Mouse (Mus musculus) stomach, postnatal 0 days (tissue): Measurements from ENCODE around the gene Fkbp5. TPM values are rescaled to one million over a fixed set of nuclear protein-coding genes. Genes with fewer than 3 reads are reported as not detected.
A peak's percentile ranks its signal among the peaks of the same experiment; 100 is the strongest.
"Not testable (repeated sequence)": the region's sequence is repeated elsewhere in the genome, so short reads cannot be mapped to it uniquely, and the experiment has no call there.

ENCODE experiments used
- ATAC-seq: fragments of 200-750 bp; cut with Nextera tagmentation; 2 replicates; pipeline ENCODE4 v1.8.0; 2017; ENCODE audit not compliant: low FRiP score, low TSS enrichment
- DNase-seq: peaks from one replicate; pipeline ENCODE4 v3.0.0-alpha.2; 2016; ENCODE audit warnings: low spot score
- H3K27ac ChIP-seq: fragments of 300-500 bp; sonication (generic); replicated peaks from 2 replicates; pipeline ENCODE4 v1.5.1; 2014; ENCODE audit warnings: mild to moderate bottlenecking, control low read depth
- H3K27me3 ChIP-seq: fragments of 300-500 bp; sonication (generic); 2 replicates; pipeline ENCODE4 v1.6.1; 2014; ENCODE audit warnings: low read length; ENCODE audit not compliant: control insufficient read depth, insufficient read depth
- H3K36me3 ChIP-seq: fragments of 300-500 bp; sonication (generic); 2 replicates; pipeline ENCODE4 v1.6.1; 2014; ENCODE audit warnings: low read length, mixed read lengths; ENCODE audit not compliant: control insufficient read depth, insufficient read depth
- H3K4me1 ChIP-seq: fragments of 300-500 bp; sonication (generic); replicated peaks from 2 replicates; pipeline ENCODE4 v1.6.1; 2014; ENCODE audit warnings: antibody characterized with exemption; ENCODE audit not compliant: control insufficient read depth, insufficient read depth
- H3K4me2 ChIP-seq: fragments of 300-500 bp; sonication (generic); replicated peaks from 2 replicates; pipeline ENCODE4 v1.6.1; 2014; ENCODE audit warnings: low read depth, mild to moderate bottlenecking, control low read depth, moderate library complexity
- H3K4me3 ChIP-seq: fragments of 300-500 bp; sonication (generic); 2 replicates; pipeline ENCODE4 v1.5.1; 2014; ENCODE audit warnings: low read depth, low read length, control low read depth
- H3K9ac ChIP-seq: fragments of 300-500 bp; sonication (generic); 2 replicates; pipeline ENCODE4 v1.6.1; 2014; ENCODE audit warnings: mild to moderate bottlenecking, low read length, control low read depth, mixed read lengths
- H3K9me3 ChIP-seq: fragments of 300-500 bp; sonication (generic); 2 replicates; pipeline ENCODE4 v1.6.1; 2016; ENCODE audit warnings: low read length; ENCODE audit not compliant: control insufficient read depth
- CTCF ChIP-seq: IDR thresholded peaks from 2 replicates; pipeline ENCODE4 v1.5.1; 2016; ENCODE audit warnings: antibody characterized with exemption, low read depth, mild to moderate bottlenecking, moderate library complexity
- EP300 ChIP-seq: optimal IDR thresholded peaks from 2 replicates; pipeline ENCODE3; 2016; ENCODE audit warnings: antibody characterized with exemption
- WGBS: fragments of 180-500 bp; shearing (Covaris S2); extraction: QIAGEN DNeasy Blood & Tissue Kit; methylation state at CpG from one replicate; pipeline ENCODE4 v1.1.7; 2014; 5-methylcytosine and 5-hydroxymethylcytosine counted together
- polyA plus RNA-seq: library from polyadenylated mRNA; unstranded; fragments of >200 nt; fragmentation: Nextera tagmentation; extraction: Ambion mirVana; gene quantifications from 2 replicates; pipeline ENCODE4 v1.2.1, GENCODE M21; 2015

Gene Fkbp5
- polyA plus RNA-seq, 1 experiment from 2014 or later, result 11.8 TPM

DNA sequence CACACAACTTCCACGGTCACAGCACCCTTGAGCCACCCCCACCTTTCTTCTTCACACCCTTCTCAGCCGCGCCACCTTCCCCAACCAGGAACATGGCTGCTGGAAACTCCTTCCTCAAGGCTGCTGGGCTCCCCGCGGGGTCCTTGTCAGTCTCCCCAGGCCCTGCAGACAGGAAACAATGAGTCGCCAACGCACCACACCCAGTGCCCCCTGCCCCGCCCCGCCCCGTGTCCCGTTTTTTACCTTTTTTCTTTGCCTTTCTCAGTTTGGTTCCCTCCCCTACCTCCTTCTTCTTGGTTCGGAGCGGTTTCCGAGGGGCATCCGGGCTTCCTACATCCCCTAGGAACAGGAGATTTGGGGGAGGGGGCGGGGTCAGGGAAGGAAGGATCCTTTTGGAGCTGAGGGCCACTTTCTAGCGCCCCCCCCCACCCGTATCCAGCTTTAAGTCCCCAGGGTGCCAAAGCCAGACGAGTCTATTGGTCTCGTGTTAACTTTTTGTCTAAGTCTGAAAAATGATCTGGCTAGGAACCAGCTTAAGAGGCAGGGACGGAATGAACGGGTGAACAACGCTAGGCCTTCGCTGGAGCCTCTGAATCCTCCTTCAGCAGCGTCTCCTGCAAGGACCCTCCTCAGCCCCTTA lies 154.6 kb downstream of the Fkbp5 start:
- DNase-seq (no peak), ATAC-seq (no peak)
- Histone ChIP-seq H3K27me3 (no peaks in the 10 kb centered on the region), H3K4me1 (peaks cover 5% of the 10 kb centered on the region; the same call in 1 of the 2 replicates), H3K4me3 (peak overlapping the region; percentile 22; the same call in 1 of the 2 replicates), H3K4me2 (peak overlapping the region; percentile 52), H3K36me3 (no peaks in the 10 kb centered on the region), H3K9ac (peak overlapping the region; percentile 52), H3K9me3 (no peaks in the 10 kb centered on the region), H3K27ac (no peak overlapping the region)
- WGBS, result 9% methylated on average over 25 of the region's 25 CpGs
- no peak for TF ChIP-seq EP300

- 52% methylated on average over 11 of the region's 11 CpGs for WGBS
- peaks cover 5% of the 10 kb centered on the region; the same call in 1 of the 2 replicates for H3K4me1 ChIP-seq
These were observed 155.2 kb downstream of the Fkbp5 start for GRCm38 (mm10) chr17:28361921-28362652.

GRCm38 (mm10) chr17:28360531-28361277 lies 156.6 kb downstream of the Fkbp5 start:
- Histone ChIP-seq H3K4me3 (no peak overlapping the region), H3K9me3 (no peaks in the 10 kb centered on the region), H3K4me1 (peaks cover 5% of the 10 kb centered on the region; the same call in 1 of the 2 replicates), H3K4me2 (no peak overlapping the region), H3K27me3 (no peaks in the 10 kb centered on the region), H3K36me3 (no peaks in the 10 kb centered on the region), H3K9ac (no peak overlapping the region), H3K27ac (no peak overlapping the region)
- no peak for TF ChIP-seq EP300
- TF ChIP-seq CTCF, result no peak
- ATAC-seq (no peak), DNase-seq (no peak)
- 61% methylated on average over 9 of the region's 9 CpGs for WGBS

More at GRCm38 (mm10) chr17:28361921-28362652, 155.2 kb downstream of the Fkbp5 start:
- Histone ChIP-seq H3K27ac (no peak overlapping the region), H3K4me2 (peak overlapping the region; percentile 52), H3K9me3 (no peaks in the 10 kb centered on the region), H3K36me3 (no peaks in the 10 kb centered on the region), H3K4me3 (peak overlapping the region; percentile 22; the same call in 1 of the 2 replicates), H3K27me3 (no peaks in the 10 kb centered on the region), H3K9ac (no peak overlapping the region)
- DNase-seq (no peak), ATAC-seq (no peak)
- TF ChIP-seq CTCF, result no peak
- no peak for TF ChIP-seq EP300

DNA sequence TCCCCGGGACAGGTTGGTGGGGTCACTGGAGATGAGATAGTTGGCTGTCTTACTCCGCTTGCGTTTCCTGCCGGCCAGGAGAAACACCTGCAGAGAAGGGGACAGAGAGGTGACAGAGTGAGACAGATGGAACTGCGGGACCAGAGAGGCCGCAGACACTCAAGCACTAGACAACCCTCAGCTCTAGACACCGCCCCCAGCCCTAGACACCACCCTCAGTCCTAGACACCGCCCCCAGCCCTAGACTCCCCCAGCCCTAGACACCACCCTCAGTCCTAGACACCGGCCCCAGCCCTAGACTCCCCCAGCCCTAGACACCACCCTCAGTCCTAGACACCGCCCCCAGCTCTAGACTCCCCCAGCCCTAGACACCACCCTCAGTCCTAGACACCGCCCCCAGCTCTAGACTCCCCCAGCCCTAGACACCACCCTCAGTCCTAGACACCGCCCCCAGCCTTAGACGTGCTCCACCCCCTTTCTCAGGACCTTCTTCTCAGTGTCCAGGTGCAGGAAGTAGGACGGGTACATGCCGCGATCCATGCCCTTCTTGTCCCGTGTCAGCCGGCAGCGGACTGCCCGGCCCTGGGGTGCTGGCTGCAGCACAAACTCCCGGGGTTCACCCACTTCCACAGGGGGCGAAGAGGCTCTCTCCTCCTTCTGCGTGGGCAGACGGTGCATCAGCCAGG lies 158.6 kb downstream of the Fkbp5 start:
- H3K4me2 ChIP-seq, result not testable (repeated sequence)

DNA sequence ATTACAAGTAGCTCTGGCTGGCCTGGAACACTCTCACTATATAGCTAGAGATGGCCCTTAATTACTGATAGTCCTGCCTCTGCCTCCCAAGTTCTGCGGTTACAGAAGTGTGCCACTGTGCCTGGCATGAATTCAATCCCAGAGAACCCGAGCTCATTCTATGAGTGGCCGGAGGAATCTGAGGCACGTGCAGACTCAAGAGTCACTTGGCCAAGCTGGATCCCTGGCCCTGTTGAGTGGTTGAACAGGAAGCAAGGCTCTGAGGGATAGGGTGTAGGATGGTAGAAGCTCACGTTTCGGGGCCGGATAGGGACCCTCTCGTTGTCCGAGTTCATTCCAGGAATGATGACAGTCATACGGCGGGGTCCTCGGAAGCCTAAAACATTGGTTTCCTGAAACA lies 161.5 kb downstream of the Fkbp5 start:
- Histone ChIP-seq H3K27ac (no peak overlapping the region), H3K36me3 (no peaks in the 10 kb centered on the region), H3K4me3 (no peak overlapping the region), H3K9me3 (no peaks in the 10 kb centered on the region), H3K27me3 (no peaks in the 10 kb centered on the region), H3K4me2 (no peak overlapping the region), H3K9ac (no peak overlapping the region), H3K4me1 (no peaks in the 10 kb centered on the region)
- DNase-seq (no peak), ATAC-seq (no peak)
- TF ChIP-seq CTCF (no peak), EP300 (no peak)
- 87% methylated on average over 12 of the region's 12 CpGs for WGBS

More for the DNA sequence above, 158.6 kb downstream of the Fkbp5 start:
- not testable (repeated sequence) for H3K9me3 ChIP-seq, H3K27me3 ChIP-seq, H3K27ac ChIP-seq, ATAC-seq, H3K4me3 ChIP-seq, DNase-seq, H3K9ac ChIP-seq, H3K4me1 ChIP-seq, H3K36me3 ChIP-seq
- 23% methylated on average over 21 of the region's 24 CpGs for WGBS
